Mouse (Mus musculus) right cerebral cortex, postnatal 14 days (tissue): ENCODE results near the gene Cdc20.

Experiments used
- DNase-seq: peaks from one replicate; pipeline ENCODE4 v3.0.0; 2022

The Cdc20 gene

DNA sequence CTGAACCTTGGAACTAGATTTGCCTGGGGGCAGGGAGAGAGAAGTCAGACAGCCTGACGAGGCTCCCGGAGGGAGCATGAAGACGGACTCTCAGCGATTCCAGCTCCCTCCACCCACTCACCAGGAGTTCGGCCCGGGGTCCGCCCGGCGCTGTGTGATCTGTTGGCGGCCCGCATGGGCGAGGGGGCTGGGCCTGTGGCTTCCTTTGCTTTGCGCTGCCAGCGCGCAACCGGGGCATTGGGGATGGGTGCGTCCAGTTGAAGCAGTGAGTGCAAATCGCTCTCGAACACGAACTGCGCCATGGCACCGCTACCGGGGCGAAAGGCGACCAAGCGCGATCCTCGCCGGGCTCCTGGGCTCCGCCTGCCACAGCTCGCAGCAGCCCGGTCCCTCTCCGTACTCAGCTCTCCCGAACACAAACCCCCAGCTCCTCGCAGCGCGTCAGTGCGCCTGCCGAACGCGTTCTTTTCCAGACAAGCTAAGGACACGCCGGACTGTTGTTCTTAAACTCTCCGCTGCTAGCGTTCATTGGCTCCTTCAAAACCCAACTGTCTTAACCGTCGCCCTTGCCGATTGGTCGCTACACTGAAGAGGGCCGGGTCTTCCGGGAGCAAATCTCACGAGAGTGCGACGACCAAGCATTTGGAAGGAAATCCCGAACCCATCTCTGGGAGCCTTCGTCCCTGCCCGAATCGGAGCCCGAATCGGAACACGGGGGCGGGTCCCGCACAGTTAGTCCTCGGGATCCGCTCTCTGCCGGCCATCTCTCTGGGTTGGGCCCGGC lies at the start of gene Cdc20:
Cdc20 (minus strand) TSS at position 533 of the 784 bp plus-strand sequence.
- peak; percentile 88 for DNase-seq

DNA sequence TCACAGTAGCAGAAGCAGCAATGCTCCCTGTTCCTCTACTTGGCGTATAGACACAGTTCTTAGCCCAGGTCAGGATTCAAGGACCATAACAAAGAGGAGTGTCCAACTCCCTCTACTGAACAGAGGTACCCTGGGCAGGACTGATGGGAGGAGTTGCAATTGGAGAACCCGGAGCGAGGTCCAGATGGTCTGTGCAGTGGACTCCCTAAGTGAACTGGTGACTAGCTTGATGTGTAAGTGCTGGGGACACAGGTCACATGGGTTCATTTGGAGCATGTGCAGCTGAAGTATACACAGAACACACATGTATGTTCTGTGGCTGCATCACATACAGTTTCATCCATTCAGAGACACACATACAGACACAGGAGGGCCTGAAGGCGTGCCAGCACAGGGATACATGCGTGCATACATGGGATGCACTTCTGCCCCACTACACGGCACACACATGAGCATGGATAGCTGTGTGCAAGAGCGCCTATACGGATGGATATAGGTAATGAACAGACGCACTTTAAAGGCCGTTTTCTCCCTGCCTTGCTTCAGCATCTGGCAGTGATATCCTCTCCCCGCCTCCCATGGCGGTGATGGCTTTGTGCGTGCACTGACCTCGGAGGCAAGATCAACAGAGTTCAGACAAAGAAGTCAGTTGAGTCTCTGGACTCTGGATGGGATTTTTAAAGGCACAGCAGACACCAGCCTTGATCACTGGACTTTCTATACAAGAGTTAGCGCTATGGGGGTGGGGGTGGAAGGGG lies 39.8 kb upstream of the Cdc20 start:
- no peak for DNase-seq

DNA sequence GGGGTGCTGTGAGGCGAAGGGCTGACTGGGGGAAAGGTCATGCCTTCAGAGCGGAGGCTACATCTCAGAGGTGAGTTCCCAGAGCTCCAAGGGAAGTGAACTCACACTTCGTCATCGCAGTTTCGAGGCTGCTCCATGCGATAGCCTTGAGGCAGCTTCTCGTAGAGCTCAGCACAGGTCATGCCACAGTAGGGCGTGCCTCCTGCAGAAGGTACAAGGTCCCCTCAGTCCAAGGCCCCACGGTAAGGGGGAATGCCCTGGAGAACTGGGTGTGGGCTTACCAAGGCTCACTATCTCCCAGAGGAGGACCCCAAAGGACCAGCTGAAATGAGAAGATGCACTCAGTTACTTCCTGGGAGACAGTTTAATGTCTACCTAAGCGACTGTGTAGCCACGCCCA lies 35.5 kb upstream of the Cdc20 start:
- DNase-seq, result no peak

DNA sequence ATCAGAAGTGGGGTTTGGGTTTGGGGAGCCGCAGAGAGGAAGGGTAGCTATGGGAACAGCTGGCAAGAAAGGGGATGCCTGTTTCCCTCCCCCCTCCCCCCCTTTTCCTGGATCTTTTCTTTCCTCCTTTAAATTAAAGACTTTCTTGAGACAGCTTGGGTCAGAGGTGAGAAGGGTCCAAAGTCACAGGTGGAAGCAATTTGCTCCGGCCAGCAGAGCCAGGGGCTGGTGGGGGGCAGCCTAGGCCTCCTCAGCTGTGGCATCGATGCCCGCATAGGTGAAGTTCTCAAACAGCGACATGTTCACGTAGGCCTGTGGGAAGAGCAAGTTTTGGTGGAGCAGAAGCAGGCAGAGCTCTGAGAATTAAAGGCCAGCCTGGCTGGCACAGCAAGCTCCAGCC lies 34.1 kb upstream of the Cdc20 start:
- no peak for DNase-seq

DNA sequence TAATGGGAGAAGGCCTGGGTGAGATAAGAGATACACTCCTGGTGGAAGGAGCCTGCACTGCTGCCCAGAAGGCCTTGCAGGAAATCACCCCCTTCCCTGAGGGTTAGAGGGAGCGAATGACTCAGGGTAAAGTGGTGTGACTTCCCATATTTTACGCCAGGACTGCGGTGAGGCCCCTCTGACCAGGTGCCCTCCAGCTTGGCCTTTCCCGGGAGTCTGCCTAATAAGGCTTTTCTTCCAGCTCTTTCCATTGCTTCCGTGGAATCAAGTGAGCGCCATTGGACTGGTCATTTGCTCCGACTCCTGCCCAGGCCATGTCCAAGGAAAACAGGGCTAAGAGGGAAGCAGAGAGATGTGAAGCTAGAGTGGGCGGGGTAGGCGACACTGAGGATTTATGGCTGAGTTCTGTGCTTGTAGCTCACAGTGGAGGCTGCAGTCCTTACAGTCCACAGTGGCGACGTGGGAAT lies 28.6 kb upstream of the Cdc20 start:
- no peak for DNase-seq

DNA sequence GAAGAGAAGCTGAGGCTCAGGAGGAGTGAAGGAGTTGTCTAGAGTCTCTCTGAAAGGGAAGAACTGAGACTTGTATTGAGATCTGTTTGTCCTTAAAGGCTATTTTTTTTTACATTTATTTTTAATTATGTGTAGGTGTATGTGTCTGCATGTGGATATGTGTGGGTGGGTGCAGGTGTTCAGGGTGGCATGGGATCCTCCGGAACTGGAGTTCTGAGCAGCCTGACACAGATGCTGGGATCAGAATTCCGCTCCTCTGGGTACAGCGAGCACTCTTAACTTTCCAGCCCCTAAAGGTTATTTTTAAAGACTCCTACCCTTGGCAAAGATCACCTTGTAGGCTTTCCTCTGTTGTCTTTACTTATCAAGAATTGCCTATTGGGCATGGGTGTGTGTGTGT lies 27.8 kb upstream of the Cdc20 start:
- no peak for DNase-seq

DNA sequence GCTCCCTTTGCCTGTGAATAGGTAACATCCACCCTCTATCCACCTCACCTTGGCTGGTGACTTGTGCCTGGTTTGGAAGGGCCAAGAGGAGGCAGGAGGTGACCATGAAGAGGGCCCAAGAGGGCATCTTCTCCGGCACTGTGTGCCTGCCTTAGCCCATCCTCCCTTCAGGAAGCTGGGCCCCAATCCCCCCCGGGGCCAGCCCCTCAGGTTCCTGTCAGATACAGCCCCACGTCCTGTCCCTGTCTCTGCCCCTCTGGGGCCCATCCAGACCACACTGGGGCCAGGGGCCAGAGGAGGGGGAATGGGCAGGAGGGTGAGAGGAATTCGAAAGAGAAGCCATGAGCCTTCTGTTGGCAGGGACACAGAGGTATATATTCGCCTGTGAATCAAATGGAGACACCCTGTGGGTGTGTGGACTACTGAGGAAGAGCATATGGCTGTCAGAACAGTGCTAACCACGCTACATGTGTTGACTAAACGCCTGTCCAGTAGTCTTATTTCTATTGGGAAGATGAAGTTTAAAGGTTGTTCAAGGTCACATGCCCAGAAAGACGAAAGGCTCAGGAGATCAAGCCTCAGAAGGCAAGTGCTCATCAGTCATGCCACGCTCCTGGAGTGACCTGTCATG lies 20.3 kb upstream of the Cdc20 start, which contains the start of gene Mpl:
Mpl (minus strand) TSS at position 169 of the 631 bp plus-strand sequence.
- DNase-seq, result no peak

DNA sequence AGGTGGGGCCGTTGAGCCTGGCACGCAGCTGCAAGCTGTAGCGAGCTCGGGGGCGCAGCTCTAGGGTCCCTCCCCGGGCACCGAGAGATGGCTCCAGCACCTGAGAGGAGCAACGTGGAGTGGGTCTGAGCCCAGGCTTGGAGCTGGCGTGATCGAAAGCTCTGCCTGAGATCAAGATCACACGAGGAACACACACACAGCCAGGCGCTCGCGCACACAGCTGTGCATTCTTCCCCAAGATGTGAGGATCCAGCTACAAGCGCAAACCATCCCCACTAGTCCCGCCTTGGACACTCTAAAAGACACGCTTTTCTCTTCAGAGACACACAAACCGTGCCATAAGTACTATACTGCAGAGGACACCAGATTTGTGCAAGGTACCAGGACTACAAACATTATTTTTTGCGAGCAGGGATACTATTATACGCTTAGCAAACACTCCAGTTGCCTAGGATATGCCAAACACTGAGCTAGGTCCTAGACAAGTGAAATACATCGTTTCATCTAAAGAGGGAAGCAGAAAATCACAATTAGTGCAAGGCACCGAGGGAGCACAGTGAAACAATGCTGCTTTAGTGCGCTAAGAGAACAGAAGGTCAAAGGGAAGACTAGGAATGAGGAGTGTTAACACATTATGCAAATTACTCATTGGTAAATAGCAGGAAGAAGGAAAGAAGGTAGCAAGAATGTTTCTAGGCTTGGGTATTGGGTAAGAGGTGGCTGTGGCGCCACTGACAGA lies 9.4 kb upstream of the Cdc20 start:
- no peak for DNase-seq

DNA sequence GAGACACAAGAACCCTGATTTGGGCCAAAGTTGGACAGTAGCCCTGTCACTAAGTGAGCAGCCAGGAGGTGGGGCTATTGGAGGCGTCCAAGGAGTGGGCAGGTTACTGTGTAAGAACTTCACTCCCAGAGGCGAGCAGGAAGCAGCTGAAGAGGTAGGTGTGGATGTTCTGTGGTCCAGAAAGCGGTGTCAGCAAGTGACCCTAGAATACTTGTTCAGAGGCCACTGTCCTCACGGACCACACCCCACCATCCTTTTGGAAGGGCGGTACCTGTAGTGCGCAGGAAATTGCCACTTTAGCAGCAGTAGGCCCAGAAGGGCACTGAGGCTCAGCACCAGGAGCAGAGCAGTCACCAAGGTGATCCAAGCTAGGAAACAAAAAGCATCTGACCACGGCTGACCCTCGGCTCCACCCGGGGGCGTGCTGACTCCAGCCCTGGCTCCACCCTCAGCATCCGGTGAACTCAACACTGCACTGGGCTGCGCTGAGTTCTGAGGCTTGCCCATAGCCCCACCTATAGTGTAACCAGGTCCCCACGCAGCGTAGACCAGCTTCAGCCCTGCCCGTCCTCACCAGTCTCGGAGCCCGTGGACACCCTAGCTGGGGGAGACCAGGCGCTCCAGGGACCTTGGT lies 8.7 kb upstream of the Cdc20 start:
- DNase-seq, result no peak

DNA sequence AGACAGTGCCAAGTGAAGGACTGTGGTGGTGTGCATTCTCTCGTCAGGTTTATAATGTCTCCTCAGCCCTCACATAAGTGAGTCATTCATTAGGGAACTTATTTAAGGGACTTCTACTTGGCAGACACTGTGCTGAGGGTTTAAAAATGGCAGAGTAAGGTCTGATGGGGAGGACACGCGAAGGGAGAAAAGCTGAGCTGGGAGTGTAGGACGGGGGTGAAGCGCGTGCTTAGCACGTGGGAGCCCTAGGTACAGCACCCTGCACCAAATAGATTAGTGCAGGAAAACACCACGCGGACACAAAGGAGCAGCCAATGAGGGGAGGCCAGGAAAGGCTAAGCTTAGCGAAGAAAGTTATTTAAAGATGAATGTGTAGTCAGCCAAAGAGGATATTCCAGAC lies 7.9 kb upstream of the Cdc20 start:
- DNase-seq, result no peak

DNA sequence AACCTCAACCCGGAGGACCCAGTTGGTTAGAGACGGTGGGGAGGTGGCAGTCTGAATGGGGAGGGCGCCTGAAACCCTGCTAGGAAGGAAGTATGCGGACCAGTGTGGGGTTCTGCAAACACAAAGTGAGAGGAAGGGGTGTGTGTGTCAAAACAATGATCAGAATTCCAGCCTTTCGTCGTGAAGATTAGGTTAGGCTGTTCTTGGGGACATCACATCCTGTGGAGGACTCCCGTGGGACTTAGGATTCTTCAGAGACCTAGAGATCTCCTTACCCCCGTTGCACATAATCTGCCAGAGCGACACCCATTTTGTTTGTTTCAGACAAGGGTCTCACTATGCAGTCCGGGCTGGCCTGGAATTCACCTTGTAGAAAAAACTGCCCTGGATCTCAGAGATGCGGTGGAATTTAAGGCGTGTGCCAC lies 689 bp upstream of the Cdc20 start:
- DNase-seq, result no peak

DNA sequence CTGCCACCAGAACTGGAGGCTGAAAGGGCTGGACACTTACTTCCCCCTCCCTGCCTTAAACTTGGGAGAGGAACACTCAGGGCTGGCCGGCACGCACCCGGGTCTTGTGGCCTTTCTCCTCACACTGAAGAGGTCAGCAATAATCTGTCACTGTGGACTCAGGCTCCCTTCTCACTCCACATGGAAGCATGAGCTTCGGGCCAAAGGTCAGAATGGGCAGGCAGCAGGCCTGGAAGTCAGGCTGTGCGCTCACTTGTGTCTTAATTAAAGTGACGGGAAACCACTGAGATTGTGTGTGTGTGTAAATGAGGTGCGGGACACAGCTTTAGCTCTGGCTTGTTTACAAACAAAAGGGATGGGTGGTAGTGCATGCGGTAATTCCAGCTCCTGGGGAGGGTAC lies 4.8 kb downstream of the Cdc20 start:
- no peak for DNase-seq

DNA sequence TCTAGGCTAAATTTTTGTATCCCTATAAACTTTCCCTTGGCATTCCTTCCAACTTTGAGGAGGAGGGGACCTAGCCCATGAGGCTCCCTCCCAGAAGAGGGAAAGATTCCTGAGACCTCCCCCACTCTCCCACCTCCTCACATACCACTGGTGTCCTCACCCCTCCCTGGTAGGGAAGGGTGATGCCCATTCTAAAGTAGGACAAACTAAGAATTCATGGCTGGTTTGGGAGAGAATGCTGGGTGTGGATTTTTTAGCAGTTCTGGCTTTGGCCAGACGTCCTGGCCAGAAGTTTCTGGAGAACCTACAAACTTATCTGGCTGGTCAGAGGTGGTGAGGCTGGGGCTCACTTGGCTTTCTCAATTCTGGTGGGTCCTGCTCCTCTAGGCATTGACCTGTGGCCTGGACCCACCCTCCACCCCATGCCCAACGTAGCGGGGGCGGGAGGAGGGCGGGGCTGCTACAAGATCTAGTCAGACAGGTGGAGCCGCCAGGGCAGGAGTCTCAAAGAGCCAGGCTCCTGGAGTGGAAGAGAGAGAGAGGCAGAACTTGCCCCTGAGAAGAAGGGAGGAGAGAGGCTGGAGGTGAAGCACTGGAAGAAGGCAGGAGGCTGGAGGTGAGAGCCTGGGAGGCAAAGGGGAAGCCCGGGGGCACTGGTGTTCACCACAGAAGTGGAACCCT lies 7.8 kb downstream of the Cdc20 start:
- DNase-seq, result no peak

DNA sequence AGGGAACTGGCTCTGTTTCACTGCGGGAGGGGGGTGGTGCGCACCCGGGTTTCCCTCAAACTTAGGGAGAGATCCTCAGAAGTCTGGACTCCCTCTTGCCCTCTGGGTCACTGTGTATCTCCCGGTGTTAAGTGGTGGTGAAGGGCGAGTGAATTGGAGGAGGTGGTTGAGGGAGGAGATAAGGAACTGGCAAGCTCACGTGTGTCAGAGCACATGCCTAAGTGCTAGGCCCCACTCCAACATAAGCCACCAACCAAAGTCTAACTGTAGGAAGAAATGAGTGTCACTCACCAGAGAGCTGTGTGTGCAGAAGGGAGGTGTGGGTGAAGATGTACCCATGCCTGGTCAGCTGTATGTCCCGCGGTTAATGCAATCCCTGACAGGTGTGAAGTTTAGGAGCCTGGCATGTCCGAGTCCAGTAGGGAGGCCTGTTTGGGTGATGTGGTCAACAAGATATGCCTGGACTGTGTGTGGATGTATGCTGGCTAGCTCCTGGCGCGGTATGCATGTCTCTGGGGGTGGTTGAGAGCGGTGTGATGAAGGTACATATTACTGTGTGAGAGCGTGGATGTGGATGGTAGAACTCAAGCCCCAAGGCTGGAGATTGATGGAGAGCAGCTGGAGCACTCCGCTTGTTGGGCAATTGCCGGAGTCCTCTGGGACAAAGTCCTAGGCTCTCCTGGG lies 8.5 kb downstream of the Cdc20 start:
- DNase-seq, result no peak

DNA sequence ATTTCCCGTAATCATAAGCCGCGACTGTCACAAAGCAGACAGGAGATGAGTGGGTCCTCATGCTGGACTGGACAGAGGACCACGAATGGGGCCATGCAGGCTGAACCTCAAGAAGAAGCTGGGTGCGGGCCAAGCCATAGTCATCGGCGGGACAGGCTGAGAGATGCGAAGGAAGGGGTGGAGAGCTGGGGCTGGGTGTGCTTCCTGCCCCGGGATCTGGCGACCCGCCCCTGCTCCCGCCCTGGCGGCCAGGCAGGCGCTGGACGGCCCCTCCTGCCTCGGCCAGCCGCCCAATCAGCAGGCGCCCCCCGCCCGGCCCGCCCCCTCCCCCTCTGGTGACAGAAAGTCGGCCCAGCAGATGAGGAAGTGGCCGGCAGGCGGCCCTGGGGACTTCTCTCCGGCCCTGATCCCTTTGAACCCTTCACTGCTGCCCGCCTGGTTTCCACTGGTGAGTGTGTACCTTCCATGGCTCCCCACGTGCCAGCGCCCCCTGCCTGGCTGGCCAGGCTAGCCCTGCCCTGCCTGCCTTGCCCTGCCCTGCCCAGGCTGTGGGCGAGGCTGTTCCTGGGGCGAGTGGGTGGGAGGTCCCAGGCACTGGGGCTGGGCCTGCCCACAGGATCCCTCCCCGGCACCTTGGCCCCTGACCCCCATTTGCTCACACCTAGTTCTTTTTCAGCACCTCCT lies 9.2 kb downstream of the Cdc20 start, which contains the start of gene Elovl1:
Elovl1 (plus strand) TSS at position 326 of the 684 bp plus-strand sequence.
- peak; percentile 74 for DNase-seq

DNA sequence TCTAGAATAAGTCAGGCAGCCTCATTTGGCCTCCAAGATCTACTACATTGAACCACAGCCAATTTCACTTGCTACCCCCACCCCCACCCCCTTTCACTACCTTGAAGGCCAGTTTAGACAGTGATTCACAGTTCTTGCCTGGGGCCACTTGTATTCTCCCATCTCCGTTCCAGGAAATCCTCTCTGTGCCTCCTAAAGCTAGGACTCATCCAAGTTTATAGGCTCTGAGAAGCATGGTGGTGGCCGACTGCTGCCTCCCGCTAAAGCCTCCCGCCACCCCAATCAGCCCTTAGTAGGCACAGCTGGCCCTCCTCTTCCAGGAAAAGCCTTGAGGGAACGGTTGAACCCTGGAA lies 9.8 kb downstream of the Cdc20 start:
- DNase-seq, result no peak

DNA sequence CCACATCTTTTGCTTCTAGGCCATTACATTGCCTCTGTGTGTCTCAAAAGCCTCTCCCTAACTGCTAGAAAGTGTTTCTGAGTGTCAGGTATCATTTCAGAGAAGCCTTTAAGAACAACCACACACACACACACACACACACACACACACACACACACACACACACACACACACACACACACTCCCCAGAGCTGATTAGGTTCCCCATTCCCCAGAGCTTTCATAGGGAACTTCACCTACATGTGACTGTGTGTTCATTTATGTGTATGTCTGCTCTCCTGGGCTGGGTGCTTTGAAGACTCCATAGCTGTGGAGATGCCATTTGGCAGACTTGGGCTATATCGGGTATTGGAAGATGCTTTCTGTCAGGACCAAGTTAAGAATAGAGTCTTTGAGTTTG lies 11.8 kb downstream of the Cdc20 start:
- DNase-seq, result no peak

DNA sequence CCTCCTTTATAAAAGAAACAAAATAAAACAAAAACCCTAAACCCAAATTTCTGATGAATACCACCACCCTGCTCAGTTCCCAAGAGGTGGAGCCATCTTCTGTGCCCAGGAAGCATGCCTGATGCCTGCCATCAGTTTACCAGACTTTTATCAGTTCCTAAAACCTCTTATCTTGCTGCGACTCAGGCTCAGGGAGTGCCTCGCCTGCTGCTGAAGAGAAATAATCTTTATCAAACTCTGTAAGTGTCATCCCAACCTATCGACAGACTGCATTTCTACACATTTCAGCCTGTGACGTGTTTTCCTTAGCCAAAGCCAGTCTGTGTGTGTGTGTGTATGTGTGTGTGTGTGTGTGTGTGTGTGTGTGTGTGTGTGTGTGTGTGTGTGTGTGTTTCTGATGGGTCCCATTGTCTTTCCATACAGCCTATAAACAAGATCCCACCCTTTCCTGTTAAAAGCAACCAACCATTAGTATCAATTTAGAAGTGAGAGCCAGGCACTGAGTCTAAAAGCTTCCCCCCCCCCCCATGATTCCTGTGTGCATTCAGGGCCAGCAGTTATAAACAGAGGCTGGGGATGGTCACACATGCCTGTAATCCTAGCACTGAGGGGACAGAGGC lies 12.5 kb downstream of the Cdc20 start:
- no peak for DNase-seq

DNA sequence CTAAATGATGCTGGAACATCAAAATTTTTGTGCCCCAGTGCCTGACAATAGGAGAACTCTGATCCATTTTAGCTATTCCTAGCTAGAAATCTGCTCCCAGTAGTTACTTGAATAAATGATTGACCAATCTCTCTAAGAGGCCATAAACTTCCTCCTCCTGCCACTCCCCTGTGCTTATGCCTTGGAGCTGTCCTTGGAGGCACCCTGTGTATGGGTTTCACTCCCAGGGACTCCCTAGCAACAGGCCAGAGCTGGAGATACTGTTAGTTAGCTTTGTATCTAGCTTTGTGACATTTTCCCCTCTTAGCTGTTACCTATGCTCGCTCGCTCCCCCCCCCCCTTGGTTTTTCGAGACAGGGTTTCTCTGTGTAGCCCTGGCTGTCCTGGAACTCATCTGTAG lies 15.8 kb downstream of the Cdc20 start:
- no peak for DNase-seq

DNA sequence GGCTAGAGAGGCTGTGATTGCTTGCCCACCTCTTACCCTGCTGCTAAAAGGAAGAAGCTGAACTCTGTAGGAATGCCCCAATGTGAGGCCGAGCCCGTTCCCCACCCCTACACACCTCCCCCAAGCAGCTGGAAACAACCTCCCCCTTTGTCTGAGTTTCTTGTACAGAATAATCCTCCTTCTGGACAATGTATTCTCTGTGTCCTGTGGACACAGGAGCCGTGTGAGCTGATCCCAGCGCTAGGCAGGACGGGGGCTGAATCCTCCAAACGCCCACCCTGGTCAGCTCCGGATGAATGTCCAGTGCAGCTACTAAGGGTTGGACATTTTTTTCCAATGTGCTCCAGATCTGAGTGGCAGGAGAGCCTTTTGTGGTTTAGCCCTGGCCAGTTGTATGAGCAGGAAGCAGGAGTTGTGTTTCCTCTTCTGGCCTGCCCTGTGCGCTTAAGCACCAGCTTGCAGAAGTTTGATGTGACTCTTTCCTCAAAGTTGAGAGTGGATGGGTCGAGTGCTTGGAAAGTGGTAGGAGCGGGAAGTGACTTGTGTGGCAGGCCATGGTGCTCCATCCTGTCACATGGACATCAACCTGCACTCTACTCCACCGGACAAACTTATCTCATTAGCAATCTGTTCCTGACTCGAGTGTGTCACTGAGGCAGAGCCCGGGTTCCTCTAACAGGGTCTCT lies 19.9 kb downstream of the Cdc20 start:
- DNase-seq, result no peak
